Mouse (Mus musculus): ENCODE data around the gene Rassf2.

- TF ChIP-seq CTCF (IDR thresholded peaks at IDR 0.05; ENCODE audit: extremely low read depth, insufficient read length, insufficient replicate concordance, low read depth, low read length): no peak
- no peak for TF ChIP-seq POLR2A (IDR thresholded peaks at IDR 0.05; ENCODE audit: low read depth, low read length)
These were observed 7.4 kb downstream of the Rassf2 start for GRCm38 (mm10) chr2:132022621-132023020.
